Mouse (Mus musculus) kidney, postnatal 0 days (tissue): ENCODE measurements around the gene Hnrnpa3. TPM values are rescaled to one million over a fixed set of nuclear protein-coding genes. Genes with fewer than 3 reads are reported as not detected.
"Not testable (repeated sequence)": the region's sequence is repeated elsewhere in the genome, so short reads cannot be mapped to it uniquely, and the experiment has no call there.

Source experiments
- ATAC-seq: fragments of 200-750 bp; cut with Nextera tagmentation; replicated peaks from 2 replicates; pipeline ENCODE4 v1.8.0; 2017; ENCODE audit warnings: low read depth, moderate number of reproducible peaks, moderate TSS enrichment, moderate library complexity; ENCODE audit not compliant: low FRiP score
- DNase-seq: peaks from one replicate; pipeline ENCODE4 v3.0.0-alpha.2; 2016; ENCODE audit warnings: low spot score
- H3K27ac ChIP-seq: fragments of 300-500 bp; sonication (generic); 2 replicates; pipeline ENCODE4 v1.5.1; 2014; ENCODE audit warnings: mild to moderate bottlenecking
- H3K27me3 ChIP-seq: fragments of 300-500 bp; sonication (generic); 2 replicates; pipeline ENCODE4 v1.6.1; 2014; ENCODE audit warnings: low read length, mixed read lengths; ENCODE audit not compliant: insufficient read depth
- H3K36me3 ChIP-seq: fragments of 300-500 bp; sonication (generic); 2 replicates; pipeline ENCODE4 v1.6.1; 2014; ENCODE audit warnings: low read length, mixed read lengths; ENCODE audit not compliant: insufficient read depth
- H3K4me1 ChIP-seq: fragments of 300-500 bp; sonication (generic); replicated peaks from 2 replicates; pipeline ENCODE4 v1.6.1; 2014; ENCODE audit warnings: antibody characterized with exemption, low read length, mixed read lengths; ENCODE audit not compliant: insufficient read depth
- H3K4me2 ChIP-seq: fragments of 300-500 bp; sonication (generic); 2 replicates; pipeline ENCODE4 v1.6.1; 2014; ENCODE audit warnings: mild to moderate bottlenecking, low read length, moderate library complexity, mixed read lengths
- H3K4me3 ChIP-seq: fragments of 300-500 bp; sonication (generic); replicated peaks from 2 replicates; pipeline ENCODE4 v1.5.1; 2014; ENCODE audit warnings: low read depth, low read length
- H3K9ac ChIP-seq: fragments of 300-500 bp; sonication (generic); 2 replicates; pipeline ENCODE4 v1.6.1; 2014; ENCODE audit warnings: low read depth, low read length
- H3K9me3 ChIP-seq: fragments of 300-500 bp; sonication (generic); replicated peaks from 2 replicates; pipeline ENCODE4 v1.6.1; 2016; ENCODE audit warnings: low read length, inconsistent platforms, mixed read lengths
- CTCF ChIP-seq: IDR thresholded peaks from 2 replicates; pipeline ENCODE4 v1.5.1; 2016; ENCODE audit warnings: antibody characterized with exemption, low read depth, mild to moderate bottlenecking, moderate library complexity
- WGBS: fragments of 180-500 bp; shearing (Covaris S2); extraction: QIAGEN DNeasy Blood & Tissue Kit; methylation state at CpG from one replicate; pipeline ENCODE4 v1.1.7; 2014; 5-methylcytosine and 5-hydroxymethylcytosine counted together
- polyA plus RNA-seq: library from polyadenylated mRNA; unstranded; fragments of >200 nt; fragmentation: Nextera tagmentation; extraction: Ambion mirVana; gene quantifications from 2 replicates; pipeline ENCODE4 v1.2.1, GENCODE M21; 2015

The Hnrnpa3 gene
- polyA plus RNA-seq, 1 experiment from 2014 or later, result 240 TPM

DNA sequence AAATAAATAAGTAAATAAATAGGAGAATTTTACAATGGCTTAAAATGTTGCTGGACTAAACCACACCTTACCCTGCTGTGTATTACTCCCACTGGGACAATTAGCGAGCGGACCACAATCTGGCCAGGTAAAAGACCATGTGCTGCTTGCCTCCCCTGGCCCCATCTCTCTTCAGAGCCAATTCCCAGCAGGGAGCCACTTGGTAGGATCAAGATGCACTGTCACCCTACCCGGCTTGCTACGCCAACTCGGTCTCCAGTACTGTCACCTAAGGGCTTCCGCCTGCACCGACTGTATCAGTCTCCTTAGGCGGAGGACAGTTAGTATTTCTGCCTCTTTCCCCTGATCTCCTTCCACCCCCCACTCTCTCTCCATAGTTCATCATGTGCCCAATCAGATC, 30.6 kb upstream of the Hnrnpa3 start:
- no peak for TF ChIP-seq CTCF

DNA sequence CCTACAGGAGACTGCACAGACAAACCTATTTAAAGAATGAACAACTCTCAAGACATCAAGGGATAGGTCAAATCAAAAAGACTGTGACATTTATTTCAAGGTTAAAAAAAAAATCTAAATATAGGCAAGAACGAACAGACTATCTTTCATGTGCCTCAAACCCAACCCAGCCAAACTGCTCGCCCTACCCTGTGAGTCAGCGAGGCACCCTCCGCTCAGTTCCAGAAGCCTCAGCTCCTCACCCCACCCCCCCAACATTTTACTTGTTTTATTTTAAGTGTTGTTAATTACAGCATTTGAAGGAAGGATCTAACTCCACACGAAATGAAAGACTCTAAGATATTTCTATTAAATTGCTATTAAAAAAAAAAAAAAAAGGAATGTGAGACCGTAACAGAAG, 27.6 kb upstream of the Hnrnpa3 start:
- peaks cover 5% of the 10 kb centered on the region; the same call in 1 of the 2 replicates for H3K4me1 ChIP-seq
- DNase-seq, result no peak
- ATAC-seq, result no peak
- no peaks in the 10 kb centered on the region for H3K9me3 ChIP-seq
- H3K36me3 ChIP-seq, result no peaks in the 10 kb centered on the region
- H3K9ac ChIP-seq, result no peak overlapping the region
- TF ChIP-seq CTCF, result no peak
- H3K27ac ChIP-seq, result no peak overlapping the region
- no peaks in the 10 kb centered on the region for H3K27me3 ChIP-seq
- H3K4me3 ChIP-seq, result no peak overlapping the region
- H3K4me2 ChIP-seq, result peak overlapping the region; percentile 2; the same call in 1 of the 2 replicates
- 61% methylated on average over 6 of the region's 6 CpGs for WGBS

More for the DNA sequence above, 30.6 kb upstream of the Hnrnpa3 start:
- no peak for ATAC-seq
- Histone ChIP-seq H3K27me3 (no peaks in the 10 kb centered on the region), H3K27ac (no peak overlapping the region), H3K9me3 (no peaks in the 10 kb centered on the region), H3K36me3 (no peaks in the 10 kb centered on the region), H3K9ac (no peak overlapping the region), H3K4me3 (no peak overlapping the region), H3K4me1 (no peaks in the 10 kb centered on the region), H3K4me2 (no peak overlapping the region)
- WGBS, result 94% methylated on average over 8 of the region's 8 CpGs
- DNase-seq, result no peak

DNA sequence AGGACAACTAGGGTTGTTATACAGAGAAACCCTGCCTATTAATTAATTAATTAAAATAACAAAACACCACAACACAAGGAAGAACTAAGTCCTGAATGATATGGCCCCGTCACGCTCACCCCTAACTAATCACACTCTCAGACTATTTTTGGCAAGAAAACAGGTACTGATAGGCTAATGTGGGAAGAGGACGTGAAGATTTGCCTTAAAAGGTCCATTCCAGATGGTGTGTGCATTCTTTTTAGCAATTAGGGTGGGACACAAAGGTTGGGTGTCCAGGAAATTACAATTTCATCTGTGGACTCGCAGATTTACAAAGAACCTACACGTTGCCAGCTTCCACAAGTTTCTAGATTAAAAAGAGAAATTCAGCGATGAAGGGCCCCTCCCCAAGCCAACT, 27.0 kb upstream of the Hnrnpa3 start:
- TF ChIP-seq CTCF, result no peak

DNA sequence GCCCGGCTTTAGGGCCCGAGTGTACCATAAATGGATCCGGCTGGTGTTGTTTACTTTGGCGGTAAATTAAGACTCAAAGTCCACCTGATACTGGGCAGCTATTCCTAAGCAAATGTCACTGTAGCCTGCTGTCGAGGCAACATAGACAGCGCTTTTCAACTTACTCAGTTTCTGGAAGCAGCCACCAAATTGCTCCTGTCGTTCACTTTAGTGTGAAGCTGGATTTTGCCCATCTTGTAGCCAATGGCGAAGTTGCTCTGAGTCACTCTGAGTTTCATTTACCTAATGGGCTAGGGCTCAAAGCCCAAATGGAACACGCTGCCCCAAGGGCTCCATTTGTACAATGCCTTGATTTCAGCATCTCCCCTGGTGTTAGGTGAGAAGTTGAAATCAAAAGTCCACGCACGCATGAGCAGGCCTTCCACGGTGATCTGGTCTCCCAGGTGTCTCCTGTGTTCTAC, 26.3 kb upstream of the Hnrnpa3 start:
- DNase-seq (no peak), ATAC-seq (no peak)
- H3K27me3 ChIP-seq, result no peaks in the 10 kb centered on the region
- WGBS, result 62% methylated on average over 12 of the region's 12 CpGs
- no peak overlapping the region for H3K9ac ChIP-seq
- H3K4me1 ChIP-seq, result peaks cover 9% of the 10 kb centered on the region; the same call in 1 of the 2 replicates
- peak overlapping the region; percentile 2; the same call in 1 of the 2 replicates for H3K4me2 ChIP-seq
- no peaks in the 10 kb centered on the region for H3K36me3 ChIP-seq
- H3K9me3 ChIP-seq, result no peaks in the 10 kb centered on the region
- H3K27ac ChIP-seq, result peak overlapping the region; percentile 75
- H3K4me3 ChIP-seq, result no peak overlapping the region
- TF ChIP-seq CTCF, result no peak

More for the DNA sequence above, 27.0 kb upstream of the Hnrnpa3 start:
- ATAC-seq, result no peak
- Histone ChIP-seq H3K9me3 (no peaks in the 10 kb centered on the region), H3K27me3 (no peaks in the 10 kb centered on the region), H3K36me3 (no peaks in the 10 kb centered on the region), H3K4me2 (peak overlapping the region; percentile 2; the same call in 1 of the 2 replicates), H3K4me1 (peaks cover 9% of the 10 kb centered on the region; the same call in 1 of the 2 replicates), H3K9ac (no peak overlapping the region), H3K4me3 (no peak overlapping the region), H3K27ac (no peak overlapping the region)
- DNase-seq, result no peak
- WGBS, result 82% methylated on average over 6 of the region's 6 CpGs

DNA sequence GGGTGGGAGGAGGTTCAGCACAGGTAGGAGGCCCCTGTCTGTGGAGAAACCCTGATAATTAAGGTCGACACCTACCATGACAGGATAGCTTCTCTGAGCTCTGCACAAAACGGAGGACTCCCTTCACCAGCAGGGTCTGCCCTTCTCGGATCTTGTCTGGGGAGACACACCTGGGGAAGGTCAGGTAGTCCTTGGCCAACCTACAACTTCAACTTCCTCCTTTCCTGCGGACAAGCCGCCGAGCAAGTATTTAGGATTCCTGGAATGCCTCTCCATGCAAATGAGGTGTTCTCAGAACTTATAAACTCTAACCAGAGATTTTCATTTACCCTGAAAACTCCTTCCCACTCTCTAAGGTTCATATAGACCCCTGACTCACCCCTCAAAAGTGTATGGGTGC, 25.7 kb upstream of the Hnrnpa3 start:
- ATAC-seq (peak; percentile 46; the same call in 1 of the 2 replicates), DNase-seq (no peak)
- no peaks in the 10 kb centered on the region for H3K9me3 ChIP-seq
- peaks cover 9% of the 10 kb centered on the region; the same call in 1 of the 2 replicates for H3K4me1 ChIP-seq
- no peak overlapping the region for H3K9ac ChIP-seq
- no peak overlapping the region for H3K4me3 ChIP-seq
- 0 out of 2 replicates have a peak overlapping the region, but pooled peaks have one; percentile 2 for H3K4me2 ChIP-seq
- H3K27ac ChIP-seq, result peak overlapping the region; percentile 75
- WGBS, result 48% methylated on average over 6 of the region's 6 CpGs
- H3K27me3 ChIP-seq, result no peaks in the 10 kb centered on the region
- no peak for TF ChIP-seq CTCF
- H3K36me3 ChIP-seq, result no peaks in the 10 kb centered on the region

DNA sequence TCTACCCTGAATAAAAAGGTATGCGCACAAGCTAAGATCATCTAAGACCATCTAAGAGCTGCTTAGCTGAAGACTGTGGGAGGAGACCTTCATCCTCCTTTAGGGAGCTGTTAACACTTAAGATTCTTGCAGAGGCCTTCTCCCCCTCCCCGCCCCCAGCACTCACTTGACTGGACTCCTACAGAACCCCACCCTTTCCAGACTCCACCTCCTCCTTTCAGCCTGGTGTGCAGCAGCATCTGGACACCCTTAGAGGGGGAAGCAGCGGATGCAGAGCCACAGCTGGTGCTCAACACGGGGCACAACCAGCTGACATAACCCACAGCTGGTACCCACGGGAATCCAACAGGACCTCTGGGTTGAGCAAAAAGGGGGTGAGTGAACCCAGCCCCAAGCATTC, 25.3 kb upstream of the Hnrnpa3 start:
- peak overlapping the region; percentile 75 for H3K27ac ChIP-seq
- H3K9me3 ChIP-seq, result no peaks in the 10 kb centered on the region
- H3K4me1 ChIP-seq, result peaks cover 9% of the 10 kb centered on the region; the same call in 1 of the 2 replicates
- DNase-seq (no peak), ATAC-seq (peak; percentile 68)
- 45% methylated on average over 5 of the region's 5 CpGs for WGBS
- no peak for TF ChIP-seq CTCF
- no peak overlapping the region for H3K9ac ChIP-seq
- H3K4me3 ChIP-seq, result no peak overlapping the region
- no peaks in the 10 kb centered on the region for H3K27me3 ChIP-seq
- H3K4me2 ChIP-seq, result peak overlapping the region; percentile 1; the same call in 1 of the 2 replicates
- H3K36me3 ChIP-seq, result no peaks in the 10 kb centered on the region

DNA sequence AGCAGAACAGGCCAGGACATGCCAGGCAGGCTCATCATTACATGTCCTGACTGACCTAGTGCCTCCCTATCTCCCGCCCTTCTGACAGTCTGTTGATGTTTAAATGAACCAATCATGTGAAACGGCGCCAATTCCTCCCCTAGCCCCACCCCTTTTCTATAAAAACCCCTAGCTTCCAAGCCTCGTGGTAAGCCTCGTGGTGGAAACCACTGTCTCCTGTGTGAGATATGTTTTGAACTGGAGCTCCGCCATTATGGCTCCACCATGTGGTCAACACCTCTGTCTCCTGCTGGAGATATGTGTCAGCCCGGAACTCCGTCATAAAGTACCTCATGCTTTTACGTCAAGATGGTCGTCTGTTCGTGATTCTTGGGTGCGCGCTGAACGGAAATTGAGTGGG, 24.6 kb upstream of the Hnrnpa3 start:
- 86% methylated on average over 14 of the region's 14 CpGs for WGBS
- not testable (repeated sequence) for H3K9ac ChIP-seq, H3K36me3 ChIP-seq, H3K27me3 ChIP-seq, H3K4me1 ChIP-seq, H3K4me2 ChIP-seq, ATAC-seq, H3K4me3 ChIP-seq, H3K9me3 ChIP-seq, DNase-seq
- peak overlapping the region; percentile 75 for H3K27ac ChIP-seq
